Mouse (Mus musculus) CD4-positive, CD25-positive, alpha-beta regulatory T cell, adult 2 months (primary cell): ENCODE measurements around the gene Lgr5.

Experiments
- DNase-seq: peaks from one replicate; pipeline ENCODE4 v3.0.0-alpha.2; 2012; ENCODE audit warnings: low read depth, low spot score

The Lgr5 gene

GRCm38 (mm10) chr10:115505155-115505554 is 82.4 kb downstream of the Lgr5 start:
- no peak for DNase-seq

- DNase-seq: no peak
Measured at GRCm38 (mm10) chr10:115493778-115494141, 93.8 kb downstream of the Lgr5 start.

GRCm38 (mm10) chr10:115492956-115493777 is 94.4 kb downstream of the Lgr5 start:
- DNase-seq: no peak

- no peak for DNase-seq
Measured at GRCm38 (mm10) chr10:115491803-115492510, 95.6 kb downstream of the Lgr5 start.

GRCm38 (mm10) chr10:115485602-115486001 is 102.0 kb downstream of the Lgr5 start:
- no peak for DNase-seq

- DNase-seq: no peak
Measured at GRCm38 (mm10) chr10:115484660-115485059, 102.9 kb downstream of the Lgr5 start.

- DNase-seq: no peak
Measured at GRCm38 (mm10) chr10:115478441-115479141, 109.0 kb downstream of the Lgr5 start.

- no peak for DNase-seq
Measured at GRCm38 (mm10) chr10:115476506-115476905, 111.1 kb downstream of the Lgr5 start.

GRCm38 (mm10) chr10:115475000-115475550 is 112.5 kb downstream of the Lgr5 start:
- no peak for DNase-seq

- DNase-seq: no peak
Measured at GRCm38 (mm10) chr10:115473213-115473961, 114.2 kb downstream of the Lgr5 start.

- peak; percentile 9 for DNase-seq
Measured at GRCm38 (mm10) chr10:115470621-115471334, 116.8 kb downstream of the Lgr5 start.

GRCm38 (mm10) chr10:115469040-115469439 is 118.5 kb downstream of the Lgr5 start:
- DNase-seq: no peak

GRCm38 (mm10) chr10:115468632-115469031 is 118.9 kb downstream of the Lgr5 start:
- DNase-seq: no peak

GRCm38 (mm10) chr10:115467985-115468384 is 119.6 kb downstream of the Lgr5 start:
- no peak for DNase-seq

- DNase-seq: no peak
Measured at GRCm38 (mm10) chr10:115465778-115466177, 121.8 kb downstream of the Lgr5 start.

- DNase-seq: no peak
Measured at GRCm38 (mm10) chr10:115465072-115465471, 122.5 kb downstream of the Lgr5 start.

- no peak for DNase-seq
Measured at GRCm38 (mm10) chr10:115462646-115463045, 124.9 kb downstream of the Lgr5 start.

GRCm38 (mm10) chr10:115457368-115458021 is 130.1 kb downstream of the Lgr5 start:
- DNase-seq: no peak

GRCm38 (mm10) chr10:115448614-115449013 is 139.0 kb downstream of the Lgr5 start:
- DNase-seq: no peak

- DNase-seq: no peak
Measured at GRCm38 (mm10) chr10:115437286-115437685, 150.3 kb downstream of the Lgr5 start.
